Mouse (Mus musculus) kidney, postnatal 14 days (tissue): ENCODE results near the gene Srsf10.

Experiments used
- DNase-seq: peaks from one replicate; pipeline ENCODE4 v3.0.0; 2022; ENCODE audit warnings: mixed read lengths

The Srsf10 gene

DNA sequence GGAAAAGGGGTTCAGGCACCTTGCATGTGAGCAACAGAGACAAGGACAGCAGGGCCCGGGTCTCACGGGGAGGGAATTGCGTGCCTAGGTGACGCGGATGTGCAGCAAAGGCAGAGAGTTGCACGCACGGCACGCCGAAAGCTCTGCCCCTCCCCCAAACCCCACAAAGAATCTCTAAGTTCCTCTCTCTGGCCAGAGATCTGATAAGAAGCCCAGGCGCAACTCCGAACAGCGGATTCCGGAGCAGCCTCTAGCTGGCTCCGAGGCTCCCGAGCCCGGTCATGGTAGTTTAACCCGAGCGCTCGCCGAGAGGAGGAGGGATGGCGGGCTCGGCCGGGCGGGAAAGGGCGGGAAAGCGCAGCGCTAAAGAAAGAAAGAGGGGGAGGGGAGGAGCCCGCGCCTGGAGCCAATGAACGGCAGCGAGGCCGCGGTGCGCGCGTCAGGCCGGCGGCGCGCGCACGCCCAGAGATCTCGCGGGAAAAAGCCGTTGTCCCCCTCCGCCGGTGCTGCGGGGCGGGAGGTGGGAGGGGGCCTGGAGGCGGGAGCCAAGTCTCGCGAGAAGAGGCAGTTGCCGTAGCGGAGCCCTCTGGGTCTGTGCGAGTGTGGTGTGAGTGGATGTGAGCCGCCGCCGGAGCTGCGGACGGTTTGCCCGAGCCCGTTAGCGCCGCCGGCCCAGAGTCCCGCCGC, at the start of gene Srsf10:
Gene Srsf10 (plus strand): TSS at position 212 of the 687 bp plus-strand sequence.
- DNase-seq: peak; percentile 99

DNA sequence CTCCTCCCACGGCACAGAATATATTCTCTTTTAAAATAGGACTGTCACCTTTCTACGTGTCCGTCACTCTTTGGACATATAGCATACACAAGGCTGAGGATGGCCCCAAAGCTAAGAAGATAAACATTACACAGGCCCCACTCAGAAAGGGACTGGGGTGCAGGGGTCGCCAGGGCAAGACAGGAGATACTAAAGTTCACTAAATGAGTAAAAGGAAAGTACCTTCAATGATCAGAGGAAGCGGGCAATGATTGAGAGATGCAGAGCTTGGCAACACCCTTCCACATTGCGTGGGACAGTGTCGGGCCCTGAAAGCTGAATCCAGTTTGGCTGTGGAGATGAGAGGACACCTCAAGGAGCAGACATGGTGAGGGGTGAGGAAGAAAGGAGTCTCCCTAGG, 40.7 kb upstream of the Srsf10 start:
- no peak for DNase-seq

DNA sequence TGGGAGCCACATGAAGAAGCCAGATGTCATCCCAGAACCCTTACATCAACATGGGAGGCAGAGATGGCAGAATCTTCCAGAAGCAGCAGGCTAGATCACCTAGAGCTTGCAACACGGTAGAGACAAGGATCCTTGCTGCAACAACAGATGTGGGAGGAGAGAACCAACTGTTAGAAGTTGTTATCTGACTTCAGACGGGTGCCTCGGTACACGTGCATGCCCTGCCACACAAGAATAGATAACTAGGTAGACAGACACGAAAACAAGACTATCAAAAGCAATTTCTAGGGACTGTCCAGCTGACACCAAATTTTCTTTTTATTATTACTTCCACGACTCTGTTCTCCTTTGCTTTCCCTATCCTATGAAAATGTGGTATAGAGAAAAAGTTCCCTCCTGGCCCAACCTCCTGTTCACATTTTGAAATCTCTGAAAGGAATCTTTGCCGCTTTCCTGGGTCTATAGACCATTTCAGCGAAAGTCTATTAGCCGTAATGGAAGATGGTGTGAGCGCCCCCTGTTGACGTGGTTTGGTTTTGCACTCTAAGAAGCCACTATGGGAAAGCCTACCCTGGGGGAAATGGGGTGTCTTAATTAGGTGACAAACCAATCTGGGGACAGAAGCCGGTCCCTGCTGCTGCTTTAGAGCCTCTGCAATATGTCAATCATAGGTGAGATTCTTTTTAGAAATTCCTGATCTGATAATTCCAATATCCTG, 38.5 kb upstream of the Srsf10 start:
- peak; percentile 35 for DNase-seq

DNA sequence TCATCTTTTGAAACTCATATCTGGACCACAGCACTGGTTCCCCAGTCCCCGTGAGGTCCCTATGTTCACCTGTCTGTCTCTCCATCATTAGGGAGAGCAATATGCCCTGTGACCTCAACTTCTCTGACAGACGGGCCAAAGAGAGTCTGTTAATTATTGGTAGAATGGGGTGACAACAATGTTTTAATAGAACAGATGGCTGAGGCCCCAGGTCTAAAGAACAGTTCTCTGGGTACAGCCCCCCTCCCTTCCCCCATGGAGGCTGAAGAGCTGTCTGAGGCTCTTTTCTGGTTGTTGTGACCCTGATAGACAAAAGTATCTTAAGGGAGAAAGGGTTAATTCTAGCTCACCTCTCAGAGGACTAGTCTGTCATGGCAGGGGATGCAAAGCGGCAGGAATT, 37.2 kb upstream of the Srsf10 start:
- peak; percentile 35 for DNase-seq

DNA sequence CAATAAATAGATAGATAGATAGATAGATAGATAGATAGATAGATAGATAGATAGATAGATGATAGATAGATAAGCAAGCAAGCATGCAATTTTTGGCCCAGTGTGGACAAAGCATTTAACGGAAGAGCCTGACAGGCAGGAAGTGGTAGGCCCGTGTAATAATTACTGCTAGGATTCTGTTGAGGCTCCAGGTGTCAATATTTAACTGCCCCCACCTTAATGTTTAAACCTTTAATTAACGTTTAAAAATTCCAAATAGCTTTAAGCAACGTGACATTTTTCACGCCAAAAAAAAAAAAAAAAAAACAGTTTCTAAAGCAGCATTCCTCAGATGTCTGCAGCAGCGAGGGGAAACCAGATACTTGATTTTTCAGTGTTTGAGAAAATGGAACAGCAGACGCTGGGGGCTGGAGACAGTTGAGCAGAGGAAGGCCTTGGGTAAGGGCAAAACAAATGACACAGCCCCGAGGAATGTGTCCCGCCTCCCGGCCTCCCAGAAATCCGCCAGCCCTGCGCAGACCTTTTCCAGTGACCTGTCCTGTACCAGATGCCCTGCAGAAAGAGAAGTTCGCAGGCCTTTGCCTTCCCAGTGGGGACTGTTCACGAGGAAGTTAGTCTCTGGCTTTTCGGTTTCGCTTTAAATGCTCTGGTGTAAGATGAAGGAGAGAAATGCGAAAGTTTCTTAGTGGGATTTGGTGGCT, 35.6 kb upstream of the Srsf10 start:
- peak; percentile 82 for DNase-seq

DNA sequence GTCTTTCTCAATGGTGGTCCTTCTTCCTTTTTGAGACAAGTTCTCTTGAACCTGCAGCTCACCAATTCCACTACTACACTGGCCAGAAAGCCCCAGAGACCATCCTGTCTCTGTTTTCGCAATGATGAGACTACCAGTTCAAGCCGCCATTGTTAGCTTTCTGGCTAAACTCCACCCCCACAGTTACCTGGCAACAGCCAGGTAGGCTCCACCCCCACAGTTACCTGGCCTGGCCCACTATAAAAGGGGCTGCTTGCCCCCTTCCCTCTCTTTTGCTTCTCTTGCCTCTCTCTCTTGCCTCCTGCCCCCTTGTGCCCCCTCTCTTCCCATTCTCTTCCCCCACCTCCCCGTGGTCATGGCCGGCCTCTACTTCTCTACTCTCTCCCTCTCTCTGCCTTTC, 33.8 kb upstream of the Srsf10 start:
- no peak for DNase-seq

DNA sequence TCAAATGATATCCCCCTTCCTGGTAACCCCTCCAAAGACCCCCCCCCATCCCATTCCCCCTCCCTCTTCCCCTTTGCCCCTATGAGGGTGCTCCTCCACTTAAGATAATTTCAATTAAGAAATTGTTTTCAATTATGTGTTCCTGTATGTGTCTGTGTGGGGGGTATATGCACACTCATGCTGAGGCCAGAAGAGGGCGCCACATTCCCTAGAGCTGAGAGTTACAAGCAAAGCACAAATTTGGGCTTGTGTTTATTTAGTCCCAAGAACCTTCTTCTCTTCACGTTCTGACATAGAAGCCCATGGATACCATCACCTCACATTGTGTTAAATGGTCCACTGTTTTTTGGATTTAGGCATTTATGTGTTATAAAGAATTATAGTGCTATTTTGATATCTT, 32.2 kb upstream of the Srsf10 start:
- DNase-seq: peak; percentile 42

DNA sequence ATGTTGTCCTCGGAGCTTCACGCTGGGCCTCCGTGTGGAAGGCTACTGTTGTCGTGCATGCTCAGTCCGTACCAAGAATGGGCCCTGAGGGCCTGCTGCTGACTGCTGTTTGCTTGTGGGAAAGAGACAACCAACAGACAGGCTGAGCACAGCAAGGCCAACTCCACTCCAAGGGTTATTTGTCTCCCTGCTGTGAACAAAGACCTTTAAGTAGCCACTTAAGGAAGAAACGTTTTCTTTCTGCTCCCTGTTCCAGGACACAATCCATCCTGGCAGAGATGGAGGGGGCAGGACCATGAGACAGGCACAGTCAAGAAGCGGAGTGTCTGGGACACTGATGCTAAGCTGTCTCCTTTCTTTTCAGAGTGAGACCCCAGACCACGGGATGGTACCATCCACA, 31.3 kb upstream of the Srsf10 start:
- no peak for DNase-seq

DNA sequence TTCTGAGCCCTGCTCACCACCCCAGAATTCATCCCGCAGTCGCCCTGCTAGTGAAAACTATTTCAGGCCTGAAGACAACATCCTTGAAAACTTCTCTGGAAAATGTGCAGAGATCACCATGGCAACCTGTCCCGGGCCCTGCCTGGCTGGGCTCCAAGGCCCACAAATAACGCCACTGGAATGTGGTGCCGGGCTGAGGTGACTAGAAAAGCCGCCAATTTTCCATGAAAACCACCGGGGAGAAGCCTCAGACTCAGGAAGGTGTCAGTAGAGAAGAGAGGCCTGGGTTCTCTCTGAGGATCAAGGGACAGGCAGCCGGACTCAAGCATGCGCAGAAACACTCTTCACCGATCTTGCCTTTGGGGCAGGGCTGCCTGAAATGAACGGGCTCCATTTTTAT, 27.1 kb upstream of the Srsf10 start:
- peak; percentile 92 for DNase-seq

DNA sequence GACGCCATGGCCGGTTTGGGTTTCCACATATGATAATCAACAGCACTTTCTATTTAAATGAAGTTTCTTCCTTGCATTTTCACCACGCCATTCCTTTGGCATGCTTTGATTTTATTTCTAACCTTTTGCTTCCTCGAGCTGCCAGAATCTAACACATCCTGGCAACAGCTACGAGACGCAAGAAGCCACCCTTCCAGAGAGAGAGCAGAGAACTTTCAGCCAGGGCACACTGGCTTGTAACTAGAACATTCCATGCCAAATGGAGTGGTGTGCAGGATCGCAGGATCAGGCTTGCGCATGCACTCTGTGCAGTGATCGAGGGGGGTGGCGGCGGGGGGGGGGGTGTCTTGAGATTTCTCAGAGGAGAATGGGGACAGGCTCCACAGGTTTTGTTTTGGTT, 23.5 kb upstream of the Srsf10 start:
- peak; percentile 54 for DNase-seq

DNA sequence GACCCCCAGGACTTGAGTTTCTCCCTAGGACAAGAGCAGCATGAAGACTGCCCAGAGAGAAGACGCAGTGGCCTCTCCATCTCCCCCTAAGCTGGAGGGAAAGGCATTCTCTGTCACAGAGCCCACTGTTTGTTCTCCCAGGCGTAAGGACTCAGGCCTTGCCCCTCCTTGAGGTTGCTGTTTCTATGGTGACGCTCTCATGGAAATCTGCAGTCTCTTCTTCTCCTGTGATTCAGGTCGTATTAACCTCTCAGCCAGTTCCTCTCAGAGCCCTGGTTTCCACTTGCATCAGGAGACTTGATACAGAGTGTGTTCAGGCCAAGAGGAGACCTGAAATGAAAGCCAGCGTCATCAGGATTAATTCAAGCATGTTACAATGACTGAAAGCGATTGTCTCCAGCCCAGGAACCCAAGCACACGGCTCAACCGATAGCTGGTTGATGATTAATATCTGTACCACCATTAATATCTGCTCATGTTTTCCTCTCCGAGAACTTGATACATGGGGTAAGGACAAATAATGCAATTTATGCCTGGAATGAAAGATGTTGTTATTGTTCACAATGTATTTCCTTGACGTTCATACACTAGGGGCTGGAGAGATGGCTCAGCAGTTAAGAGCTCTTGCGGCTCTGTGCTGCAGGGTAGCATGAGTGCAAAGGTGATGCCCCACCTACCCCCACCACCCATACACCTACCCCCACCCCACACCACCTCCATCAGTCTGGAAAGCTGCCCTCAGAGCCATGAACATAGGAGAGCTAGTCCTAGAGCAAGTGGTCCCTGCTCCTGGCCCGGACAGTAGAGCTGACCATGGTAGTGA, 22.0 kb upstream of the Srsf10 start:
- no peak for DNase-seq

DNA sequence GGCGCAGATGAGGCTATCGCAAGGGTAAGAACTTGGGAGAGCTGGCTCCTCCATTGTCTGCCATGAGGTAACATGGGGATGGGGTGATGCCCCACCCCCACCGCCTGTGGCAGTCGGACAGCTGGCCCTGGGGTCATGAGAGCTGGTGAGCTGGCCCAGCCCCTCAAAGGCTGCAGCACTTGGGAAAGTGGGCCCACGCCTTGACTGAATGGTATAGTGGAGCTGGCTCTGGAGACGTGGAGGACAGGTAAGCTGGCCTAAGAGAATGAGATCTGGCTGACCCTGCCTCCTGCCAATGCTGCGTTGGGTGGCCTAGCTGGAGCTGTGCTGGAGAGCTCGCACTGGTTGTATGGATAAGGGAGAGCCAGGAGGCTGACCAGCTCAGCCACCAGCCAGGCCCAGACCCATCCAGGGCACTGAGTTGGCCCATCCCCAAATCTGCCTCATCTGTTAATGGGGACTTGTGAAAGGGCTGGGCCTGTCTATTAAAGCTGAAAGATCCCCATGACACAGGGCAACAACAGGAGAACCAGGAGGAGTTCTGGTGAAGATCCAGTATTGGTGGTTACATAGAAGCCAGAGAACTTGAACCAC, 21.3 kb upstream of the Srsf10 start:
- no peak for DNase-seq

DNA sequence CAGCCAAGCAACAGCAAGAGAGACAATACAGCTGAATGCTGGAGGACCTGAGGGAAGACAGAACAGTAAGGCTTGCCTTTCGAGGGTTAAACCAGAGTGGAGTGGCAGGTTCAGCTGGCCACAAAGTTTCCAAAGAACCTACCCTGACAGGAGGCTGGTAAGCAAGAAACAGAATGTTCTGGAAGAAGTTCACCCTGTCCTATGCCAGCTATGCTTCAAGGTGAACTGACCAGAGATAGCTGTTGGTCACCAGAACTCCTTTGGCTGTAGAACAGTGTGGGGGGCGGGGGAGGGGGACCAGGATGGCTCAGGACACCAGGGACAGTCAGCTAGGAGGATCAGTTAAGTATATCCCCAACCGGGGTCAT, 16.6 kb upstream of the Srsf10 start:
- no peak for DNase-seq

DNA sequence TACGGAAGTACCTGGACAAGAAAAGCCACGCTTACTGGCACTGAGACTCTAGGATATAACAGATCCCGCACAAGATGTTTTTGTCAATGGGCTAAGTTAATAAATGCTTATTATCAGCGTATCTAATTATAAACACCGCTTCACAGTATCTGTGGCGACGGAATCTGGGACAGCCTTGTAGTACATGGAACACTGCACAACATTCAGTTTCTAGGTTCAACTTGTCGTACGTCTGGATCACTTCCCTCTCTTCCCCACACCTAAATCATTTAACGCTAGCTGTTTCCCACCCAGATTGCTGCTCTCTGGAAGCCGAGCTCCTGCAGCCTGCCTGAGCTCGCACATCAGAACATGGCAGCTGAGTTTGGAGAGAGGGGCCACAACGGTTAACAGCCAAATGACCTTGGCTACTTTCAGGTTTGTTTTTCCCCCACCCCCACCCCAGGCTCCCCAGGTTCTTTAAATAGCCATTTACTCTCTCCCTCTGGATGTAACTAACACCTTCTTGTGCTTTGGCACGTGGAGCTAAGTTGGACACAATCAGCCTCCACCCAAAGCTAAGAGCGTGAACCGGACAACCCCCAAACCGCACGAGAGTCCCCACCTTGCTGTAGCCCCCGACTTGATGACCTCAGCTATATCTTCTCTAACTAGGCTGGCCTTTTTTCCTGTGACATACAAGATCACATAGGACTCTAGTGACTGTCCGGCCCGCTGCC, 16.1 kb upstream of the Srsf10 start:
- DNase-seq: no peak

DNA sequence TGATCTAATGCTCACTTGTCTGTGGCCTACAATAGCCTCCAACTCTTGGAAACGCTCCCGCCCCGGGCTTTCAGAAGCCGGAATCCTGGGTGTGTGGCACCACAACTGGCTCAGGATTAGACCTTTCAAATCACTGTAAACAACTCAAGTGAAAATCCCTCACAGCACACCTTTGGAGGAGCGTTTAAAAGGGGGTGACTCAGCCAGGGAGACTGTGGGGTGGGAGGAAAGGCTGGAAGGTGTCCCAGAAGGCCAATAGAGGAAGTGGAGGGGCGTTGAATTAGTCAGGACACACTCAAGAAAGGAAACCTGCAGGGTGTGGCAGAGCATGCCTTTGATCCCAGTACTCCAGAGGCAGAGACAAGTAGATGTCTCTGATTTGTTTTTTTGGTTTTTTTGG, 11.1 kb upstream of the Srsf10 start:
- no peak for DNase-seq

DNA sequence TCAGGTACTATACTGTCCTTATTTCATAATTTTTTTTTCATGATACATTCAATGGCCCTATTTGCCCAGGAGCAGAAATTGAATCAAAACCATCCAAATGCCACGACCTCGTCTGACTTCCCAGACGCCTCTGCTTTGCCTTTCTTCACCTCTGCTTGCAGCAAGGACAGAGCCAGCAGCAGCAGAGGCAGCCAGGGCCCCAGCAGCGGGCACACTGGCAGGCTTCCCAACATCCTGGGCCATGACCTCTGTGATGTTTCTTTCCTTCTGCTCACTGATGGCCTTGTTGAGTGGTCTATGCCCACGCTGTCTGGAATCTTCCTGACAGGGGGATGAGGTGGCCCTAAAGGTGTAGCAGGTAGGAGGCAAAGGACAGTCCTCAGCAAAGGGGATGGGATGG, 8.0 kb upstream of the Srsf10 start:
- DNase-seq: no peak

DNA sequence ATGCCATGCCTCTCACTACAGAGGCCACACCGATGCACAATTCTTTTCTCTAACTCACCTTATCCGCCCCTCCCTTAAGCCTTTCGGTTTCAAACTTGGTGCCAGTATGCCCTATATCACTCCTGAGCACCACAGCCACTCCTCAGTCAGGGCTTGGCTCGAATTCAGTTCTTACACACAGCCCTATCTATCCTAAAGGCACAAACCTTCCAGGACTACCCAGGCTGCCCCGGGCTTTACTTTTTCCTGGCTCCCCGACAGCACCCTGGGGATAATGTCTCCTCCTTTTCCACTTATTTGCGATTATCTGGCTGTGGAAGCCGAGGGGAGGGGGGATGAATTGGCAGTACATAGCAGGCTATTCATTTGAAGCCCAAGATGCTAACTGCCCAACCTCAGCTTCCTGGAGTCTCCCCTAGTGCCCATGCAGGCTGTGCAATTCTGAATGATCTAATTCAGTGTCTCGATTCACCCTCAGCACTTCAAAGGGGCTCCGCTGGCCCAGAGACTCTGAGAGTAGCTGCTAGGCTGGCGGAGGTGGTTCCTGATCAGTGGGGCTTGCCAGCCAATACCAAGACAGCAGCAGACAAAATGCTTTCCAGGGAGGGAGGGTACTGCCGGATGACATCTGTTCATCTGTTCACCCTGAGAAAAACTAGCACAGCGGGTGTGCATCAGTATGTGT, 5.0 kb upstream of the Srsf10 start:
- DNase-seq: no peak

DNA sequence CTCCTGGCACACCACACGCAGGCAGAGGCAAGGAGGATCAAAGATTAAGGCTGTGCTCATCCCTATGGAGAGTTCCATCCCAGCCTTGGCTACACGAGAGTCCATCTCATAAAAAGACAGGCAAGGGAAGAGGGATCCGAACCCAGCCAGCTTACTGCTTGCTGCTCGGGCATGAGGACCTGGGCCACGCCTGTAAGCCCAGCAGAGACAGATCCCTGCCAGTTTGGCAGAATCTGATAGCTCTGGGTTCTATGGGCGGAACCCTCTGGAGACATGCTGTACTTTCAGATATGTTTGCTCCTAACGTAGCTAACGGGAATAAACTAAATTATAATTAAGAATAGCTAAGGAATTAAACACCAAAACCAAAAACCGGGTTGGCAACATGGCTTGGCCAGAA, 3.6 kb upstream of the Srsf10 start:
- no peak for DNase-seq

DNA sequence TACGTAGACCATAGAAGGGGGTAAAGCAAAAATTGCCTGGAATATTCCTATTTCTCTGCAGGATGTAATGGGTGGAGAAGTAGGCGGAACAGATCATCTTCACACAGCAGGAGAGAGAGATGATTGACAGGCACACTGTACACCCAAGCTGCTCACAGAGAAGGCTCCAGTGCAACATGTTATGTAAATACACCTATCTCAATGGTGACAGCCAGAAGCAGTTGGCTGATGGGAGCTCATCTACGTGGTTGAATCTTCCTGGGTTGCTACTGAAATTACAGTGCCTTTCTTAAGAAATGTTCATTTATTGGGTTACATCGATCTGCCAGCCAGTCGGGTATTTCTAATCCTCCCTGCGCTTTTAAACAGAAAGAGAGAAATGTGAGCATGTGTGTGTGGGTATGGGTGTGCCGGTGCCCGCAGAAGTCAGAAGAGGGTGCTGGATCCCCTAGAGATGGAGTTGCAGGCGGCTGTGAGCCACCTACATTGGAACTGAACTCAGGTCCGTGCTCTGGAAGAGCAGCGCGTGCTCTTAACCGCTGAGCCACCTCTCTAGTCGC, 1.5 kb upstream of the Srsf10 start:
- no peak for DNase-seq

DNA sequence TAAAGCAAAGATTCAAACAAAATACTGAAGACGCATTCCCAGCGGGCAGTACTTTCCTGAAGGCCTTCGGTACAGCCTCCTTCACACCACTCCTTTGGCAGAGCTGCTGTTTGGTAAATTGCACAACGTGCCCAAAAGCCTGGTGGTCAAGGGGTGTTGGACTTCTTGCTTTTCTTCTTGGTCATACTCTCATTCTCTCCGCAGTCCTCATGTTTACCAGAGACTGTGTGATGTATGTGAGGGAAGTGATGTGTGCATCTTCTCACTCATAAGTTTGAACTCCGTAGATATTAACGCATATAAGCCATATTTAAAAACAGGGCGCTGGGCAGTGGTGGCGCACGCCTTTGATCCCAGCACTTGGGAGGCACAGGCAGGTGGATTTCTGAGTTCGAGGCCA, 917 bp upstream of the Srsf10 start:
- no peak for DNase-seq

DNA sequence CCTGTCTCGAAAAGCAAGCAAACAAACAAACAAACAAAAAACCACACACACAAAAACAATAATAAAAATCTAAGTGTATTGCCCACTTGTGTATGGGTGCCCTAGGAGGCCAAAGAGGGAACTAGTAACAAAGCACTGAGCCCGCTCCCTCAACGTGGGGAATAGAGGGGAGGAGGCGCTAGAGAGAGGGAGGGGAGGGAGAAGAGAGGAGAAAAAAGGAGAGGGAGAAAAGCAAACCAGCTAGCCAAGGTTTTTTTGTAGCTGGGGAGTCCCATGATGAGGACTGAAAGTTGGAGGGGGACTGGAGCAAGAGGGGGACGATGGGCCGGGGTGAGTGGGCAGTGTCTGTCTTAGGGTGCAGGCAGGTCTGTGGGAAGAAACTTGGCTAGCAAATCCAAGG, 467 bp upstream of the Srsf10 start:
- DNase-seq: peak; percentile 33
